Mouse (Mus musculus): ENCODE results near the gene Ube4b. TPM values are rescaled to one million over a fixed set of nuclear protein-coding genes. Genes with fewer than 3 reads are reported as not detected.

The Ube4b gene
- total and polyA plus RNA-seq, 3 experiments: 28.4 to 104 (median 71.0) TPM

- peaks cover 6% of the 10 kb centered on the region; the same call in 1 of the 2 replicates for H3K79me2 ChIP-seq (ENCODE audit: control insufficient read depth, insufficient read depth, low read length, poor library complexity)
- no peak overlapping the region for H3K4me3 ChIP-seq (ENCODE audit: control insufficient read depth in 1 of 2, insufficient read depth in 1 of 2, low read depth in 2 of 2, low read length in 2 of 2)
- peaks cover 0 to 5% of the 10 kb centered on the region in 2 experiments; a peak in 1 of 4 replicates for H3K4me1 ChIP-seq (ENCODE audit: control insufficient read depth in 1 of 2, insufficient read depth in 2 of 2, low read length in 2 of 2)
- H3K27me3 ChIP-seq (ENCODE audit: control insufficient read depth in 1 of 2, insufficient read depth in 2 of 2, low read length in 2 of 2): no peaks in the 10 kb centered on the region
- peaks cover 0 to 3% of the 10 kb centered on the region in 2 experiments; a peak in 1 of 4 replicates for H3K36me3 ChIP-seq (ENCODE audit: control insufficient read depth in 1 of 2, insufficient read depth in 2 of 2, low read length in 2 of 2)
- H3K9ac ChIP-seq (ENCODE audit: control insufficient read depth, low read depth, low read length, poor library complexity, severe bottlenecking): no peak overlapping the region
- DNase-seq (ENCODE audit: low read depth, low spot score): no peak
- TF ChIP-seq ELF1 (IDR thresholded peaks at IDR 0.05; ENCODE audit: low read depth, low read length): no peak
- no peak for TF ChIP-seq GABPA (IDR thresholded peaks at IDR 0.05; ENCODE audit: low read depth, low read length)
- no peak for TF ChIP-seq GATA1 (IDR thresholded peaks at IDR 0.05; ENCODE audit: low read depth, low read length)
- no peak for TF ChIP-seq UBTF (IDR thresholded peaks at IDR 0.05; ENCODE audit: borderline replicate concordance, insufficient read depth, low read depth, low read length)
- no peak for TF ChIP-seq JUND (IDR thresholded peaks at IDR 0.05; ENCODE audit: low read depth, low read length)
- TF ChIP-seq SMC3 (IDR thresholded peaks at IDR 0.05; ENCODE audit: low read depth, low read length): no peak
- TF ChIP-seq USF1 (IDR thresholded peaks at IDR 0.05; ENCODE audit: low read depth, low read length): no peak
- TF ChIP-seq MAX (IDR thresholded peaks at IDR 0.05; ENCODE audit: low read length): no peak
- TF ChIP-seq ZMIZ1 (IDR thresholded peaks at IDR 0.05; ENCODE audit: low read depth, low read length): no peak
- TF ChIP-seq ZNF384 (IDR thresholded peaks at IDR 0.05; ENCODE audit: low read depth, low read length): no peak
- no peak for TF ChIP-seq MAZ (IDR thresholded peaks at IDR 0.05; ENCODE audit: low read depth, low read length)
- no peak for TF ChIP-seq POLR2AphosphoS5 (IDR thresholded peaks at IDR 0.05; ENCODE audit: borderline replicate concordance, low read depth, low read length)
- H3K9me3 ChIP-seq (replicated peaks; ENCODE audit: insufficient read depth, low read length): no peaks in the 10 kb centered on the region
- H3K27ac ChIP-seq (ENCODE audit: control insufficient read depth, low read depth, low read length): no peak overlapping the region
Measured at GRCm38 (mm10) chr4:149302751-149303150, 123.8 kb downstream of the Ube4b start.

- H3K27me3 ChIP-seq (ENCODE audit: control insufficient read depth in 1 of 2, insufficient read depth in 2 of 2, low read length in 2 of 2): no peaks in the 10 kb centered on the region
- H3K9ac ChIP-seq (ENCODE audit: control insufficient read depth, low read depth, low read length, poor library complexity, severe bottlenecking): no peak overlapping the region
- H3K9me3 ChIP-seq (replicated peaks; ENCODE audit: insufficient read depth, low read length): no peaks in the 10 kb centered on the region
Measured at GRCm38 (mm10) chr4:149302136-149302535, 124.4 kb downstream of the Ube4b start.

GRCm38 (mm10) chr4:149296501-149296900 lies 130.0 kb downstream of the Ube4b start:
- no peak overlapping the region for H3K9ac ChIP-seq (ENCODE audit: control insufficient read depth, low read depth, low read length, poor library complexity, severe bottlenecking)
- H3K79me2 ChIP-seq (ENCODE audit: control insufficient read depth, insufficient read depth, low read length, poor library complexity): no peaks in the 10 kb centered on the region
- no peaks in the 10 kb centered on the region for H3K9me3 ChIP-seq (replicated peaks; ENCODE audit: insufficient read depth, low read length)
- H3K36me3 ChIP-seq (ENCODE audit: control insufficient read depth in 1 of 2, insufficient read depth in 2 of 2, low read length in 2 of 2): no peaks in the 10 kb centered on the region
- H3K27ac ChIP-seq (ENCODE audit: control insufficient read depth, low read depth, low read length): no peak overlapping the region
- DNase-seq (ENCODE audit: low read depth, low spot score): no peak
- H3K27me3 ChIP-seq (ENCODE audit: control insufficient read depth in 1 of 2, insufficient read depth in 2 of 2, low read length in 2 of 2): no peaks in the 10 kb centered on the region
- no peak overlapping the region for H3K4me3 ChIP-seq (ENCODE audit: control insufficient read depth in 1 of 2, insufficient read depth in 1 of 2, low read depth in 2 of 2, low read length in 2 of 2)
- TF ChIP-seq EP300 (IDR thresholded peaks at IDR 0.05; ENCODE audit: low read depth in 1 of 2, low read length in 2 of 2): no peak
- no peak for TF ChIP-seq TCF12 (IDR thresholded peaks at IDR 0.05; ENCODE audit: low read depth, low read length)
- no peak for TF ChIP-seq UBTF (IDR thresholded peaks at IDR 0.05; ENCODE audit: borderline replicate concordance, insufficient read depth, low read depth, low read length)
- TF ChIP-seq CTCF (IDR thresholded peaks at IDR 0.05 in 2 of 3, conservative IDR thresholded peaks at IDR 0.05 in 1 of 3; ENCODE audit: control insufficient read depth in 1 of 3, insufficient read depth in 1 of 3, low read depth in 2 of 3, low read length in 3 of 3, poor library complexity in 1 of 3, severe bottlenecking in 1 of 3): no peak
- H3K4me1 ChIP-seq (ENCODE audit: control insufficient read depth in 1 of 2, insufficient read depth in 2 of 2, low read length in 2 of 2): no peaks in the 10 kb centered on the region; a peak in 1 of 4 replicates

More at GRCm38 (mm10) chr4:149302136-149302535, 124.4 kb downstream of the Ube4b start:
- Histone ChIP-seq H3K36me3 (ENCODE audit: control insufficient read depth in 1 of 2, insufficient read depth in 2 of 2, low read length in 2 of 2) (peaks cover 0 to 3% of the 10 kb centered on the region in 2 experiments; a peak in 1 of 4 replicates), H3K4me1 (ENCODE audit: control insufficient read depth in 1 of 2, insufficient read depth in 2 of 2, low read length in 2 of 2) (peaks cover 0 to 5% of the 10 kb centered on the region in 2 experiments; a peak in 1 of 4 replicates), H3K79me2 (ENCODE audit: control insufficient read depth, insufficient read depth, low read length, poor library complexity) (peaks cover 6% of the 10 kb centered on the region; the same call in 1 of the 2 replicates), H3K27ac (ENCODE audit: control insufficient read depth, low read depth, low read length) (no peak overlapping the region), H3K4me3 (ENCODE audit: control insufficient read depth in 1 of 2, insufficient read depth in 1 of 2, low read depth in 2 of 2, low read length in 2 of 2) (no peak overlapping the region)
- no peak for DNase-seq (ENCODE audit: low read depth, low spot score)
- TF ChIP-seq CHD1 (IDR thresholded peaks at IDR 0.05; ENCODE audit: low read depth, low read length) (no peak), NRF1 (IDR thresholded peaks at IDR 0.05; ENCODE audit: insufficient read depth, low read depth, low read length, poor library complexity, severe bottlenecking) (no peak), UBTF (IDR thresholded peaks at IDR 0.05; ENCODE audit: borderline replicate concordance, insufficient read depth, low read depth, low read length) (no peak), MXI1 (IDR thresholded peaks at IDR 0.05; ENCODE audit: low read depth, low read length) (no peak), MYC (IDR thresholded peaks at IDR 0.05; ENCODE audit: low read depth, low read length) (no peak), TAL1 (IDR thresholded peaks at IDR 0.05; ENCODE audit: low read length) (no peak), USF2 (IDR thresholded peaks at IDR 0.05; ENCODE audit: borderline replicate concordance in 1 of 2, insufficient read depth in 1 of 2, low read depth in 1 of 2, low read length in 2 of 2) (no peak)

Measured in MEL (cell line).